Mouse (Mus musculus) inflammation-experienced regulatory T-cells, adult 6 months (primary cell): ENCODE measurements around the gene Maml2. TPM values are rescaled to one million over a fixed set of nuclear protein-coding genes. Genes with fewer than 3 reads are reported as not detected.
A peak's percentile ranks its signal among the peaks of the same experiment; 100 is the strongest.
"Not testable (repeated sequence)": the region's sequence is repeated elsewhere in the genome, so short reads cannot be mapped to it uniquely, and the experiment has no call there.

Experiments
- ATAC-seq: one replicate; pipeline ENCODE4 v1.8.0; 2017
- polyA plus RNA-seq, 3 experiments: library from polyadenylated mRNA; unstranded; fragments of 100-300 nt; shearing (Covaris generic); gene quantifications; one replicate each; pipeline ENCODE4 v1.2.1; 2017

Gene Maml2
- polyA plus RNA-seq, 3 experiments from 2014 or later = 32.1 to 46.4 (median 45.1) TPM

- no peak for ATAC-seq
Observed at GRCm38 (mm10) chr9:13684327-13684934, 386.7 kb downstream of the Maml2 start.

- ATAC-seq = no peak
Observed at GRCm38 (mm10) chr9:13686977-13687659, 389.4 kb downstream of the Maml2 start.

GRCm38 (mm10) chr9:13688997-13689396 is 391.2 kb downstream of the Maml2 start:
- ATAC-seq = no peak

GRCm38 (mm10) chr9:13690321-13690720 is 392.6 kb downstream of the Maml2 start:
- no peak for ATAC-seq

GRCm38 (mm10) chr9:13693693-13694284 is 396.0 kb downstream of the Maml2 start:
- ATAC-seq = no peak

- no peak for ATAC-seq
Observed at GRCm38 (mm10) chr9:13694293-13694692, 396.5 kb downstream of the Maml2 start.

- ATAC-seq = no peak
Observed at GRCm38 (mm10) chr9:13697041-13697811, 399.5 kb downstream of the Maml2 start.

GRCm38 (mm10) chr9:13697869-13698268 is 400.1 kb downstream of the Maml2 start:
- ATAC-seq = no peak

- no peak for ATAC-seq
Observed at GRCm38 (mm10) chr9:13699061-13699780, 401.5 kb downstream of the Maml2 start.

GRCm38 (mm10) chr9:13699781-13700116 is 402.0 kb downstream of the Maml2 start:
- no peak for ATAC-seq

- ATAC-seq = peak; percentile 98
Observed at GRCm38 (mm10) chr9:13701773-13702172, 404.0 kb downstream of the Maml2 start.

GRCm38 (mm10) chr9:13703100-13703499 is 405.3 kb downstream of the Maml2 start:
- ATAC-seq = no peak

- no peak for ATAC-seq
Observed at GRCm38 (mm10) chr9:13704917-13705316, 407.2 kb downstream of the Maml2 start.

GRCm38 (mm10) chr9:13707066-13707555 is 409.4 kb downstream of the Maml2 start:
- no peak for ATAC-seq

GRCm38 (mm10) chr9:13709436-13709835 is 411.7 kb downstream of the Maml2 start:
- no peak for ATAC-seq

- ATAC-seq = not testable (repeated sequence)
Observed at GRCm38 (mm10) chr9:13715891-13716290, 418.1 kb downstream of the Maml2 start.

- peak; percentile 82 for ATAC-seq
Observed at GRCm38 (mm10) chr9:13716316-13717099, 418.8 kb downstream of the Maml2 start.

GRCm38 (mm10) chr9:13748404-13748797 is 450.6 kb downstream of the Maml2 start, which contains the start of gene Mtmr2:
Mtmr2 (plus strand) TSS chr9:13748410.
- ATAC-seq = no peak

GRCm38 (mm10) chr9:13748798-13749674 is 451.3 kb downstream of the Maml2 start:
- ATAC-seq = peak; percentile 94

- ATAC-seq = no peak
Observed at GRCm38 (mm10) chr9:13749675-13749998, 451.9 kb downstream of the Maml2 start.

GRCm38 (mm10) chr9:13752543-13752942 is 454.8 kb downstream of the Maml2 start:
- no peak for ATAC-seq
